Mouse (Mus musculus) heart, embryonic 16.5 days (tissue): ENCODE measurements around the gene Casz1. TPM values are rescaled to one million over a fixed set of nuclear protein-coding genes. Genes with fewer than 3 reads are reported as not detected.
A peak's percentile ranks its signal among the peaks of the same experiment; 100 is the strongest.

Experiments used
- ATAC-seq: fragments of 200-750 bp; cut with Nextera tagmentation; replicated peaks from 2 replicates; pipeline ENCODE4 v1.8.0; 2017; ENCODE audit warnings: moderate number of reproducible peaks; ENCODE audit not compliant: insufficient read depth, low FRiP score; ENCODE audit errors: extremely low read depth
- H3K27ac ChIP-seq: fragments of 300-500 bp; sonication (generic); 2 replicates; pipeline ENCODE4 v1.5.1; 2014; ENCODE audit warnings: mild to moderate bottlenecking, low read length, control low read depth, moderate library complexity
- H3K27me3 ChIP-seq: fragments of 300-500 bp; sonication (generic); 2 replicates; pipeline ENCODE4 v1.6.1; 2014; ENCODE audit warnings: low read length, mixed read lengths; ENCODE audit not compliant: control insufficient read depth, insufficient read depth
- H3K36me3 ChIP-seq: fragments of 300-500 bp; sonication (generic); 2 replicates; pipeline ENCODE4 v1.6.1; 2014; ENCODE audit not compliant: control insufficient read depth, insufficient read depth
- H3K4me1 ChIP-seq: fragments of 300-500 bp; sonication (generic); 2 replicates; pipeline ENCODE4 v1.6.1; 2014; ENCODE audit warnings: low read length, mixed read lengths; ENCODE audit not compliant: control insufficient read depth, insufficient read depth
- H3K4me2 ChIP-seq: fragments of 300-500 bp; sonication (generic); 2 replicates; pipeline ENCODE4 v1.6.1; 2014; ENCODE audit warnings: low read depth, mild to moderate bottlenecking, control low read depth, low read length
- H3K4me3 ChIP-seq: fragments of 300-500 bp; sonication (generic); 2 replicates; pipeline ENCODE4 v1.5.1; 2014; ENCODE audit warnings: mild to moderate bottlenecking, control low read depth, low read length
- H3K9ac ChIP-seq: fragments of 300-500 bp; sonication (generic); 2 replicates; pipeline ENCODE4 v1.6.1; 2014; ENCODE audit warnings: low read length, control low read depth
- H3K9me3 ChIP-seq: fragments of 300-500 bp; sonication (generic); replicated peaks from 2 replicates; pipeline ENCODE4 v1.6.1; 2016; ENCODE audit warnings: low read length; ENCODE audit not compliant: control insufficient read depth
- WGBS: fragments of 180-500 bp; shearing (Covaris S2); extraction: QIAGEN DNeasy Blood & Tissue Kit; methylation state at CpG from one replicate; pipeline ENCODE4 v1.1.7; 2014; 5-methylcytosine and 5-hydroxymethylcytosine counted together
- polyA plus RNA-seq: library from polyadenylated mRNA; unstranded; fragments of >200 nt; fragmentation: Nextera tagmentation; extraction: Ambion mirVana; gene quantifications from 2 replicates; pipeline ENCODE4 v1.2.1, GENCODE M21; 2015

Casz1 gene
- polyA plus RNA-seq, 1 experiment from 2014 or later = 22.4 TPM

GRCm38 (mm10) chr4:148961081-148961480, 156.9 kb downstream of the Casz1 start:
- Histone ChIP-seq H3K27ac (peak overlapping the region; percentile 97), H3K27me3 (no peaks in the 10 kb centered on the region), H3K9me3 (no peaks in the 10 kb centered on the region), H3K9ac (peak overlapping the region; percentile 78), H3K4me2 (peak overlapping the region; percentile 62), H3K36me3 (0 out of 2 replicates have a peak, but pooled peaks cover 3% of the 10 kb centered on the region), H3K4me3 (peak overlapping the region; percentile 36), H3K4me1 (peaks cover 25% of the 10 kb centered on the region)
- no peak for ATAC-seq
- 83% methylated on average over 19 of the region's 19 CpGs for WGBS

GRCm38 (mm10) chr4:148962096-148962495, 157.9 kb downstream of the Casz1 start:
- H3K9ac ChIP-seq = no peak overlapping the region
- no peak overlapping the region; the same call in 1 of the 2 replicates for H3K4me2 ChIP-seq
- H3K4me1 ChIP-seq = peaks cover 21% of the 10 kb centered on the region
- ATAC-seq = no peak
- H3K27ac ChIP-seq = no peak overlapping the region
- H3K36me3 ChIP-seq = 0 out of 2 replicates have a peak, but pooled peaks cover 3% of the 10 kb centered on the region
- no peak overlapping the region for H3K4me3 ChIP-seq
- 80% methylated on average over 1 of the region's 1 CpGs for WGBS
- H3K27me3 ChIP-seq = no peaks in the 10 kb centered on the region
- H3K9me3 ChIP-seq = no peaks in the 10 kb centered on the region

GRCm38 (mm10) chr4:148964541-148965310, 160.5 kb downstream of the Casz1 start:
- H3K27ac ChIP-seq = no peak overlapping the region
- WGBS = 87% methylated on average over 10 of the region's 10 CpGs
- no peak overlapping the region for H3K9ac ChIP-seq
- H3K36me3 ChIP-seq = 0 out of 2 replicates have a peak, but pooled peaks cover 3% of the 10 kb centered on the region
- no peaks in the 10 kb centered on the region for H3K9me3 ChIP-seq
- H3K27me3 ChIP-seq = no peaks in the 10 kb centered on the region
- peaks cover 31% of the 10 kb centered on the region for H3K4me1 ChIP-seq
- no peak overlapping the region for H3K4me3 ChIP-seq
- no peak for ATAC-seq
- H3K4me2 ChIP-seq = no peak overlapping the region

DNA sequence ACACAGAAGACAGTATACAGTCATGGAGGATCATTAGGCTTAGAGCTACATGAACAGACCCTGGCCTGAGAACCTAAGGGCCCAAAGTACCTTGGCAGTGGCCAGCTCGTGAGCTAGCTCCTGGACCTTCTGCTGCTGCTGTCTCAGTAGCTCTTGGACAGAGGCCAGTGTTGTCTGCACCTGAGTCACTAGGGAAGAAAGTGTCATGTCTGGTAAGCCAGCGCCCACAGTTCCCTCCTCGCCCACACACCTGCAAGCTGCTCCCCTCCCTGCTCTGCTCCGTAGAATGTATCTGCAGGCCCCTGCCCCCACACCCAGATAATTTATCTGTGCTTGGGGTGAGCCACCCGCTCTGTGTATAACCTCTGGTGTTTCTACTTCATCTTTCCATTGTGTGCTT, 161.9 kb downstream of the Casz1 start:
- H3K27me3 ChIP-seq = no peaks in the 10 kb centered on the region
- H3K9ac ChIP-seq = no peak overlapping the region
- H3K4me1 ChIP-seq = peaks cover 39% of the 10 kb centered on the region
- H3K9me3 ChIP-seq = no peaks in the 10 kb centered on the region
- no peak for ATAC-seq
- no peak overlapping the region for H3K27ac ChIP-seq
- 60% methylated on average over 5 of the region's 5 CpGs for WGBS
- no peak overlapping the region for H3K4me3 ChIP-seq
- no peak overlapping the region for H3K4me2 ChIP-seq
- H3K36me3 ChIP-seq = 0 out of 2 replicates have a peak, but pooled peaks cover 3% of the 10 kb centered on the region

DNA sequence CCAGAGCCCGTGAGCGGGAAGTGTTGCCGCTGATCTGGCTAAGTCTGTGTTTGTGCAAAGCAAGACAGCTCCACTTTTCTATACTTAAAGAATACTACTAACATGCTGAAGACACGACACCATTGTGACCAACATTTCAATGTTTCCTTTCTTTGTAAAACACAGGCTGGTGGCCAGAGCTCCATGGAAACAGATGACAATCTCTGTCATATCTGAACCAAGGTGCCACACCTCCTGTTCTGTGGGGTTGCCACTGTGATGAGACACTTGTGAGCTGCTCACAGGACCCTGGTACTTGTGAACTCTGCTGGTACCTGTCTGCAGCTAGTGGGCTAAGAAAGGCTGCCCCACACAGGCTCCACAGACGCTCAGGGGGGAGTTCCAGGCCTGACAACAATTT, 164.6 kb downstream of the Casz1 start:
- H3K4me3 ChIP-seq = no peak overlapping the region
- H3K9me3 ChIP-seq = no peaks in the 10 kb centered on the region
- peak overlapping the region; percentile 21; the same call in 1 of the 2 replicates for H3K9ac ChIP-seq
- H3K4me2 ChIP-seq = no peak overlapping the region
- peak overlapping the region; percentile 74 for H3K27ac ChIP-seq
- H3K4me1 ChIP-seq = peaks cover 35% of the 10 kb centered on the region
- ATAC-seq = no peak
- WGBS = 56% methylated on average over 5 of the region's 5 CpGs
- H3K27me3 ChIP-seq = no peaks in the 10 kb centered on the region
- no peaks in the 10 kb centered on the region for H3K36me3 ChIP-seq

DNA sequence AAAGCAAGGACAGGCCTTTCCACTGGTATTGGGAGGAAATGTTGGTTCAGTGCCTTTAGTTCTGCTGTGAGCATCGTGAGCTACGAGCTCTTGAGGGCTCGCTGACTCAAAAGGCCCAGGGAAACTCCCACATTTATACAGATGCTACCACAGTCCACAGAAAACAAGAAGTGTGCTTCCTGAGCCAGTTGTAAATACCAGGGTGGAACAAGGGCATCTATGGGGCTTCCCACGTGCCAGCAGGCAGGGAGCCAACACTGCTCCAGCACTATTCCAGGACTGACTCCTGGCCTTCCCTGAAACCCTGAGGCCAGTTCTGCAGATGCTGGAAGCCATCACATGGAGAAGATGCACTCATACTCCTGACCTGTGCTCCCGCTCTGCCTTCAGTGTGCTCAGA, 165.4 kb downstream of the Casz1 start:
- H3K27ac ChIP-seq = peak overlapping the region; percentile 74
- no peaks in the 10 kb centered on the region for H3K27me3 ChIP-seq
- peaks cover 35% of the 10 kb centered on the region for H3K4me1 ChIP-seq
- H3K36me3 ChIP-seq = no peaks in the 10 kb centered on the region
- ATAC-seq = peak; percentile 73
- no peak overlapping the region for H3K4me2 ChIP-seq
- peak overlapping the region; percentile 21; the same call in 1 of the 2 replicates for H3K9ac ChIP-seq
- WGBS = 30% methylated on average over 5 of the region's 5 CpGs
- no peaks in the 10 kb centered on the region for H3K9me3 ChIP-seq
- no peak overlapping the region for H3K4me3 ChIP-seq

GRCm38 (mm10) chr4:148970742-148971141, 166.5 kb downstream of the Casz1 start:
- peaks cover 43% of the 10 kb centered on the region for H3K4me1 ChIP-seq
- WGBS = 89% methylated on average over 4 of the region's 4 CpGs
- H3K27ac ChIP-seq = no peak overlapping the region

DNA sequence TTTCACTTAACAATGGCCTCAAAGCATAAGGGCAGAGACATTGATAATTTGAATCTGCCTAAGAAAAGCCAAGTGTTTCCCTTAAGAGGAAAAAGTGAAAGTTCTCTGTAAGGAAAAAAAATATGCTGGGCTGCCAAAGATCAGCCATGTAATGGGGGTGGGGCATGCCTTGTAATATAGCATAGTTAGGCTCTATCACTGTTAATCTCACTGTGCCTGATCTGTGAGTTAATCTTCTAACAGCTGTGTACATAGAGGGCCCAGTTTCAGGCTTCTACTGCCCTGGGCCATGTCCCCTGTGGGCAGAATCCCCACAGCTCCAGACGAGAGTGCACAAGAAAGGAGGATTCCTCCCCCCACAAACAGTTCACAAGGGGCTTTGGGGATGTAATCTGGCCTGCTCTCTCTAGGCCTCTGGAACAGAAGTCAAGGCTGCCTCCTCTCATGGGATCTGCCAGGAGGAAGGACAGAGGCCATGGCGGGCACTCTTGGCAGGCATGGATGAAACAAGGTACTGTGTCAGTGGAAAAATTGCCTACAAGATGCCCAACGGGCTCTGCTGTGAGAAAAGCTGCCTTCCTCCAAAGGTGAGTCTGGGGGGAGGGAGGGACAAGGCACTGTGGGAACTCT, 167.5 kb downstream of the Casz1 start:
- Histone ChIP-seq H3K27me3 (no peaks in the 10 kb centered on the region), H3K9me3 (no peaks in the 10 kb centered on the region), H3K36me3 (no peaks in the 10 kb centered on the region), H3K4me2 (no peak overlapping the region), H3K27ac (no peak overlapping the region), H3K9ac (no peak overlapping the region), H3K4me3 (no peak overlapping the region), H3K4me1 (peaks cover 41% of the 10 kb centered on the region)
- no peak for ATAC-seq
- WGBS = 75% methylated on average over 3 of the region's 3 CpGs

More at GRCm38 (mm10) chr4:148970742-148971141, 166.5 kb downstream of the Casz1 start:
- Histone ChIP-seq H3K9me3 (no peaks in the 10 kb centered on the region), H3K4me3 (no peak overlapping the region), H3K27me3 (no peaks in the 10 kb centered on the region), H3K4me2 (no peak overlapping the region), H3K9ac (no peak overlapping the region), H3K36me3 (no peaks in the 10 kb centered on the region)
- no peak for ATAC-seq

GRCm38 (mm10) chr4:148972707-148973106, 168.5 kb downstream of the Casz1 start:
- H3K9ac ChIP-seq = no peak overlapping the region
- no peak overlapping the region for H3K4me3 ChIP-seq
- no peaks in the 10 kb centered on the region for H3K36me3 ChIP-seq
- no peak for ATAC-seq
- no peaks in the 10 kb centered on the region for H3K9me3 ChIP-seq
- 87% methylated on average over 14 of the region's 14 CpGs for WGBS
- no peak overlapping the region for H3K4me2 ChIP-seq
- H3K4me1 ChIP-seq = peaks cover 41% of the 10 kb centered on the region
- H3K27ac ChIP-seq = no peak overlapping the region
- H3K27me3 ChIP-seq = no peaks in the 10 kb centered on the region
